Mouse (Mus musculus) forebrain, embryonic 13.5 days (tissue): ENCODE data around the gene Olfr97. TPM values are rescaled to one million over a fixed set of nuclear protein-coding genes. Genes with fewer than 3 reads are reported as not detected.

ENCODE experiments used
- ATAC-seq: fragments of 200-750 bp; cut with Nextera tagmentation; 2 replicates; pipeline ENCODE4 v1.8.0; 2017
- H3K27ac ChIP-seq: fragments of 300-500 bp; sonication (generic); 2 replicates; pipeline ENCODE4 v1.5.1; 2015; ENCODE audit warnings: inconsistent platforms, mild to moderate bottlenecking, moderate library complexity
- H3K27me3 ChIP-seq: fragments of 300-500 bp; sonication (generic); 2 replicates; pipeline ENCODE4 v1.6.1; 2015; ENCODE audit warnings: mild to moderate bottlenecking, inconsistent platforms
- H3K36me3 ChIP-seq: fragments of 300-500 bp; sonication (generic); 2 replicates; pipeline ENCODE4 v1.6.1; 2015; ENCODE audit warnings: mild to moderate bottlenecking, inconsistent platforms; ENCODE audit not compliant: poor library complexity, severe bottlenecking
- H3K4me1 ChIP-seq: fragments of 300-500 bp; sonication (generic); 2 replicates; pipeline ENCODE4 v1.6.1; 2015; ENCODE audit warnings: inconsistent platforms
- H3K4me2 ChIP-seq: fragments of 300-500 bp; sonication (generic); 2 replicates; pipeline ENCODE4 v1.6.1; 2015; ENCODE audit warnings: inconsistent platforms, mild to moderate bottlenecking, moderate library complexity
- H3K4me3 ChIP-seq: fragments of 300-500 bp; sonication (generic); 2 replicates; pipeline ENCODE4 v1.5.1; 2015; ENCODE audit warnings: mild to moderate bottlenecking, inconsistent platforms
- H3K9ac ChIP-seq: fragments of 300-500 bp; sonication (generic); 2 replicates; pipeline ENCODE4 v1.6.1; 2015; ENCODE audit warnings: mild to moderate bottlenecking, inconsistent platforms
- H3K9me3 ChIP-seq: fragments of 300-500 bp; sonication (generic); replicated peaks from 2 replicates; pipeline ENCODE4 v1.6.1; 2016; ENCODE audit warnings: inconsistent platforms
- WGBS: fragments of 180-500 bp; shearing (Covaris S2); methylation state at CpG from one replicate; pipeline ENCODE4 v1.1.7; 2015; 5-methylcytosine and 5-hydroxymethylcytosine counted together
- polyA plus RNA-seq: library from polyadenylated mRNA; unstranded; fragments of >200 nt; fragmentation: Nextera tagmentation; extraction: Ambion mirVana; gene quantifications from 2 replicates; pipeline ENCODE4 v1.2.1, GENCODE M21; 2015

Olfr97 gene
- polyA plus RNA-seq, 1 experiment from 2014 or later: not detected

DNA sequence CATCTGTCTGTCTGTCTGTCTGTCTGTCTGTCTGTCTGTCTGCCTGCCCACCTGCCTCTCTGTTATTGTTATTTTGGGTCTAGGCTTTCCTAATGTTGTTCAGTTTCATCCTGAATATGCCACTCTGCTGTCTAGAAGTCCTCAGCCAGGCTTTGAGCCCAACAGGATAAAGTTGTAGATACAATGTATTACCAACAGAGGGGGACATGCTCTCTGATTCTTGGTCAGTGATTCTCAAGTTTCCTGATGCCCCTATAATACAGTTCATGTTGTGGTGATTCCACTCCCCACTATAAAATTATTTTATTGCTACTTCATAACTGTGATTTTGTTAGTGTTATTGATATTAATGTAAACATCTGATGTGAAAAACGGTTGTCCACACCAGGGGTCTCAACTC, 15.3 kb downstream of the Olfr97 start:
- H3K27ac ChIP-seq: no peak overlapping the region
- no peaks in the 10 kb centered on the region for H3K27me3 ChIP-seq
- no peaks in the 10 kb centered on the region for H3K9me3 ChIP-seq
- H3K36me3 ChIP-seq: no peaks in the 10 kb centered on the region
- no peak overlapping the region for H3K4me2 ChIP-seq
- H3K4me3 ChIP-seq: no peak overlapping the region
- H3K4me1 ChIP-seq: no peaks in the 10 kb centered on the region
- no peak for ATAC-seq
- 18% methylated on average over 1 of the region's 1 CpGs for WGBS
- no peak overlapping the region for H3K9ac ChIP-seq

DNA sequence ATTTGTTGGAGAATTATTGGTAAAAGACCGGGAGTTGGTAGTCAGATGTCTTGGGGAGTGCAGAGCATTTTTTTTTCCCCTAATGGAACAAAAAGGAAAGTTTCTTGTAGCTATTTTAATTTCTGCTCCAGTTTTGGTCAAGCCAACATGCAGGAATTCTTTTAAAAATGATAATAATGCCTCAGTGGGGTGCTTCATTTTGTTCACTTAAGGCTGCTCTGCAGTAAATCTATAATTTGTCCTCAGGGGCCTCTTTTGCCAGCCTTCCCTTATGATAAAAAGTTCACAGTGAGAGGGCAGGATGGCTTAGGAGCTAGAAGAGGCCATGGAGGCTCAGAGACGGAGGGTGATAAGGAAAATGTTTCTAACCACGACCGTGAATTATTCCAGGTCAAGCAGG, 17.3 kb downstream of the Olfr97 start, which contains the start of gene Olfr96:
TSS of gene Olfr96 (plus strand) at position 301 of the 400 bp plus-strand sequence.
- no peaks in the 10 kb centered on the region for H3K36me3 ChIP-seq
- WGBS: 54% methylated on average over 4 of the region's 4 CpGs
- H3K27ac ChIP-seq: no peak within 1 kb of the TSS
- H3K4me3 ChIP-seq: no peak within 1 kb of the TSS
- no peak within 1 kb of the TSS for H3K4me2 ChIP-seq
- ATAC-seq: no peak
- H3K9ac ChIP-seq: no peak within 1 kb of the TSS
- no peaks in the 10 kb centered on the region for H3K4me1 ChIP-seq
- no peaks in the 10 kb centered on the region; the same call in 1 of the 2 replicates for H3K9me3 ChIP-seq
- no peaks in the 10 kb centered on the region for H3K27me3 ChIP-seq

DNA sequence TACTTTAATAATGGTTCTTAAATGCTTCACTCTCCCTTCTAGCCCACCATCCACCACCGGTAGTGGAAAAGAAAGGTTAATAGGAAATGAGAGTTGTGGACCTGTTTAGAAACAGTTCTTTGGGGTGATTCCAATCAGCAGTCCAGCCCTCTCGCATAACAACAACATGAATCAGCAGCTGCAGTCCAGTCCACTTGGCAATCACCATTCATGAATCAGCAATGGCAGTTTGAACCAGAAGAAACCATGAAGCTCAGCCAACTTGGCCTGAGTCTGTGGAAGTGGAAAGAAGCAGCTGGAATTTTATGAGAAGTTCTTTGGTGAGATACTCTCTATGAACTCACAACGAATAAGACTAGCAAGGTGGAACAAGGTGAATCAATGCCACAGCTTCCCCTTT, 18.6 kb downstream of the Olfr97 start:
- H3K4me1 ChIP-seq: no peaks in the 10 kb centered on the region

DNA sequence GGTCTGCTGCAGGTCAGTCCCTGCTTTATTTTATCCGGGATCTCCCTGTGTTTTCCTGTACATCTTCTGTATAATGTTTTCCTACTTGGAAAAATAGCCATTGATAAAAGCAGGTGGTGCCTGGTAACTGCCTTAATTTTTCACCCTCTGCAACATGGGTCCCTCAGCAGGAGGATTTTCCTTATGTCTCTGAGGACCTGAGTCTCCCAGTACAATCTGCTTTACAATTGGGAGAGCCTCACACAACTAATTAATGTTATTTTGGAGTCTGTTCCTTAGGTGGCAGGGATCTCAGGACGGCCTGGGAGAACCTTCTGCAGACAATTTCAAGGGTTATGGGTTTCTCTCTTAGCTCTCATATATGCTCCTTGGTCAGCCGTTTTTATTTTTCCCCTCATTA, 24.1 kb downstream of the Olfr97 start, which contains the start of gene Olfr95:
TSS of gene Olfr95 (minus strand) at position 101 of the 400 bp plus-strand sequence.
- WGBS: 78% methylated on average over 3 of the region's 3 CpGs
- Histone ChIP-seq H3K27ac (no peak within 1 kb of the TSS), H3K9ac (no peak within 1 kb of the TSS), H3K4me3 (no peak within 1 kb of the TSS), H3K4me1 (peaks cover 5% of the 10 kb centered on the region; the same call in 1 of the 2 replicates), H3K27me3 (peaks cover 14% of the 10 kb centered on the region), H3K9me3 (no peaks in the 10 kb centered on the region; the same call in 1 of the 2 replicates), H3K36me3 (no peaks in the 10 kb centered on the region), H3K4me2 (no peak within 1 kb of the TSS)
- no peak for ATAC-seq

More for the DNA sequence above, 18.6 kb downstream of the Olfr97 start:
- H3K9me3 ChIP-seq: no peaks in the 10 kb centered on the region; the same call in 1 of the 2 replicates
- H3K4me3 ChIP-seq: no peak overlapping the region
- no peak overlapping the region for H3K9ac ChIP-seq
- no peak overlapping the region for H3K27ac ChIP-seq
- no peak overlapping the region for H3K4me2 ChIP-seq
- no peak for ATAC-seq
- WGBS: 86% methylated on average over 3 of the region's 3 CpGs
- no peaks in the 10 kb centered on the region for H3K36me3 ChIP-seq
- no peaks in the 10 kb centered on the region for H3K27me3 ChIP-seq

DNA sequence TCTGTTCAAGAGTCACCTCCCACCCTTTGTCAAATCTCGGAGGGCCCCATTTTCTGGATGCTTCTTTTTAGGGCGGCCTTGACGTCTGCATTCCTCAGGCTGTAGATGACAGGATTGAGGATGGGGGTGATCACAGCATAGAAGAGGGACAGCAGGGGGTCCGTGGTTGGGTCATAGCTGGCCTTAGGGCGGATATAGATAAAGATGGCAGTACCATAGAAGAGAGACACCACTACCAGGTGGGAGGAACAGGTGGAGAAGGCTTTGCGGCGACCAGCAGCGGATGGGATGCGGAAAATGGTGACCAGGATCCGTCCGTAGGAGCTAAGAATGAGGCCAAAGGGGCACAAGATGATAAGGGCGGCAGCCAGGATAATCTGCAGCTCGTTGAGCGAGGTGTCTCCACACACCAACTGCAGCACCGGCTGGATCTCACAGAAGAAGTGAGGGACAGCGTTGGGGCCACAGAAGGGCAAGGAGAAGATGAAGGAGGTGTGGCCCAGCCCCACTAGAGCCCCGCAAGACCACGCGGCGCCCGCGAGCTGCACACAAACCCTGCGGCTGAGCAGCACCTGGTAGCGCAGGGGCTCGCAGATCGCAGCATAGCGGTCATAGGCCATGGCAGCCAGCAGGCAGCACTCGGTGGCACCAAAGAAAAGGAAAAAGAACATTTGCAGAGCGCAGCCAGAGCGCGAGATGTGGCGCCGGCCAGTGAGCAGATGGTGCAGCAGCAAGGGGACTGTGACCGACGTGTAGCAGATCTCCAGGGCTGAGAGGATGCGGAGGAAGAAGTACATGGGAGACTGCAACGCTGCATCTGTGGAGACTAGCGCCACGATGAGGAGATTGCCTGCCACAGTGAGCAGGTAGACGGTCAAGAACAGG, 26.0 kb downstream of the Olfr97 start:
- peak overlapping the region; percentile 59 for H3K4me2 ChIP-seq
- peak overlapping the region; percentile 55 for H3K9ac ChIP-seq
- H3K27ac ChIP-seq: no peak overlapping the region
- 17% methylated on average over 40 of the region's 40 CpGs for WGBS
- H3K36me3 ChIP-seq: no peaks in the 10 kb centered on the region
- H3K4me1 ChIP-seq: peaks cover 5% of the 10 kb centered on the region; the same call in 1 of the 2 replicates
- H3K4me3 ChIP-seq: peak overlapping the region; percentile 40
- H3K9me3 ChIP-seq: no peaks in the 10 kb centered on the region
- ATAC-seq: peak; percentile 55; the same call in 1 of the 2 replicates
- H3K27me3 ChIP-seq: peaks cover 14% of the 10 kb centered on the region

DNA sequence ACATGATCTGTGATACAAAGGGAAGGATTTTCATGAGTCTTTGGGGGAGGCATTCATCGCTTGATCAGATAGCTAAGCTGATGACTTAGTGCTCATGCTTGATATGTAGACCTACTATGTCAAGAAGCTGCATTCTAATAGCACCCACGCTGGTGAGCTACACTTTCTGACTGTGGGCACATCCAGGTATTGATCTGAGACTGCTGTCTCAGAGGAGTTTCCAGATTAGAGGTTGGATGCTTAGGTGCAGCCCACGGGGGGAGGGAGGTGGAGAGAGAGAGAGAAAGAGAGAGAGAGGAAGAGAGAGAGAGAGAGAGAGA, 33.3 kb downstream of the Olfr97 start:
- Histone ChIP-seq H3K36me3 (no peaks in the 10 kb centered on the region), H3K27me3 (no peaks in the 10 kb centered on the region), H3K4me2 (no peak overlapping the region), H3K9me3 (no peaks in the 10 kb centered on the region), H3K4me3 (no peak overlapping the region), H3K9ac (no peak overlapping the region), H3K4me1 (no peaks in the 10 kb centered on the region), H3K27ac (no peak overlapping the region)
- 29% methylated on average over 3 of the region's 3 CpGs for WGBS
- ATAC-seq: peak; percentile 57

DNA sequence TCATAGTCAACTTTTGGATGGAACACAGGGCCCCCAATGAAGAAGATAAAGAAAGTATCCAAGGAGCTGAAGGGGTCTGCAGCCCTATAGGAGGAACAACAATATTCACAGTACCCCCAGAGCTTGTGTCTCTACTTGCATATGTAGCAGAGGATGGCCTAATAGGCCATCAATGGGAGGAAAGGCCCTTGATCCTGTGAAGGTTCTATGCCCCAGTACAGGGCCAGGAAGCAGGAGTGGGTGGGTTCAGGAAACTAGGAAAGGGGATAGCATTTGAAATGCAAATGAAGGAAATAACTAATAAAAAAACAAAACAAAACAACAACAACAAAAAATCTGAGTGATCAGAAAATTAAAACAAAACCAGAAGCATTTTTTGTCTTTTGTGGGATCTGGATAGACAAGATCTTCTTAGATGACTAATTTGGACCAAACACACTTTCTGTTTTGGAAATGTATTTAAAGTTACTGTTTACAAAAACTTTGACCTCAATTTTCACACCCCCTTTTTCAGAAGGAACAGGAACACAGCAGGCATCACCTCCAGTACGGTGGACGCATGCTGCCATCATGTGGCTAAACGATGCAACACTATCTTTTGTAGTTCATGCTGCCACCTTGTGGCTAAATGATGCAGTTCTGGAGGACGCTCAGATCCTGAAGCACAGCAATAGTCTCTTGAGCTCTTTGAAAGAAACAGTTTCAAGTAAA, 33.8 kb downstream of the Olfr97 start:
- Histone ChIP-seq H3K9ac (no peak overlapping the region), H3K9me3 (no peaks in the 10 kb centered on the region), H3K27ac (no peak overlapping the region), H3K4me3 (no peak overlapping the region), H3K4me2 (no peak overlapping the region), H3K27me3 (peaks cover 4% of the 10 kb centered on the region), H3K36me3 (no peaks in the 10 kb centered on the region), H3K4me1 (no peaks in the 10 kb centered on the region)
- 0% methylated on average over 4 of the region's 4 CpGs for WGBS
- ATAC-seq: peak; percentile 89

DNA sequence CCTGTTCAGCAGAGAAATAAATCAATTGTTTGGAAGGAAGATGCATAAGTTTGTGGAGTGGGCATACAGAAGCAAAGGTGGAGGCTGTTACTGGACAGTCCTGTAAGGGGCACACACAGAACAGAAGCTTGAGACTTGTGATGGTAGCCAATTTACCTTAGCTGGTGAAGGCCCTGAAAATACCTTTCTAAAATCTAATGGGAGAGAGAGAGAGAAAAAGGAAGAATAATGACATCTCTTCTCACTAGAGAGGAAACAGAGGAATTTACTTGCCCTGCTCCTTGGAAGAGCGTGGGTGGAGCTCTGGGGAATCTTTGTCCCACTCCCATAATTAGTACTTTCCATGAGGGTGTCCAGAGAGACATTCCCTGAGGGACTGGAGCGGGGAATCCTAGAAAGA, 36.2 kb downstream of the Olfr97 start, which contains the start of gene Olfr94:
TSS of gene Olfr94 (minus strand) at position 101 of the 400 bp plus-strand sequence.
- Histone ChIP-seq H3K36me3 (no peaks in the 10 kb centered on the region), H3K4me1 (peaks cover 9% of the 10 kb centered on the region), H3K9me3 (no peaks in the 10 kb centered on the region), H3K9ac (no peak within 1 kb of the TSS), H3K27me3 (peaks cover 28% of the 10 kb centered on the region), H3K4me2 (no peak within 1 kb of the TSS), H3K4me3 (no peak within 1 kb of the TSS), H3K27ac (no peak within 1 kb of the TSS)
- no peak for ATAC-seq
- 88% methylated on average over 2 of the region's 2 CpGs for WGBS

DNA sequence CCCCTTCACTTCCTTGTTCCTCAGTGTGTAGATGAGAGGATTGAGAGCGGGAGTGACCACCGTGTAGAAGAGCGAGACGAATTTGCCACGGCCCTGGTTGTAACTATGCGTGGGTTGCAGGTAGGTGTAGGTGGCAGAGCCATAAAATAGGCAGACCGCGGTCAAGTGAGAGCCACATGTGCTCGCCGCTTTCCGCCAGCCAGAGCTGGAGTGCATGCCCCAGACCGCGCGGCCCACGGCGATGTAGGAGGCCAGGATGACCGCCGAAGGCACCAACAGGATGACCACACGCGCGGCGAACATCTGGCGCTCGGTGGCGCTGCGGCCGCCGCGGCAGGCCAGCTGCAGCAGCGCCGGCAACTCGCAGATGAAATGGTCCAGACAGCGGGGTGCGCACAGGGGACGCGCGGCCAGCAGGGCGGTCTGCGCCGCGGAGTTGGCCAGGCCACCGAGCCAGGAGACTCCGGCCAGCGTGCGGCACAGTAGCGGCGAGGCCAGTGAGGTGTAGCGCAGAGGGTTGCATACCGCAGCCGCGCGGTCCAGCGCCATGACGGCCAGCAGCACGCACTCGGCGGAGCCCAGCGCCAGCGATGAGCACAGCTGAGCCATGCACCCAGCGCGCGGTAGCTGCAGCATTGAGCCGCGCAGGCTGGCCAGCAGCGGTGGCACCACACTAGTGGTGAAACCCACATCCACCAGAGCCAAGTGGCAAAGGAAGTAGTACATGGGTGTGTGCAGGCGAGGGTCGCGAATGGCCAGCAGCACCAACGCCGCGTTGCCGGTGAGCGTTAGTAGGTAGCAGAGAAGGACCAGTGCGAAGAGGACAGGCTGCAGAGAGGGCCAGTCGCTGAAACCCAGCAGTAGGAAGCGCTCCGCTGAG, 40.0 kb downstream of the Olfr97 start:
- peak; percentile 92 for ATAC-seq
- Histone ChIP-seq H3K27ac (no peak overlapping the region), H3K4me2 (peak overlapping the region; percentile 94), H3K4me3 (peak overlapping the region; percentile 60), H3K27me3 (peaks cover 37% of the 10 kb centered on the region), H3K9me3 (no peaks in the 10 kb centered on the region), H3K36me3 (no peaks in the 10 kb centered on the region), H3K4me1 (peaks cover 9% of the 10 kb centered on the region), H3K9ac (peak overlapping the region; percentile 68)
- under 1% methylated on average over 77 of the region's 77 CpGs for WGBS

DNA sequence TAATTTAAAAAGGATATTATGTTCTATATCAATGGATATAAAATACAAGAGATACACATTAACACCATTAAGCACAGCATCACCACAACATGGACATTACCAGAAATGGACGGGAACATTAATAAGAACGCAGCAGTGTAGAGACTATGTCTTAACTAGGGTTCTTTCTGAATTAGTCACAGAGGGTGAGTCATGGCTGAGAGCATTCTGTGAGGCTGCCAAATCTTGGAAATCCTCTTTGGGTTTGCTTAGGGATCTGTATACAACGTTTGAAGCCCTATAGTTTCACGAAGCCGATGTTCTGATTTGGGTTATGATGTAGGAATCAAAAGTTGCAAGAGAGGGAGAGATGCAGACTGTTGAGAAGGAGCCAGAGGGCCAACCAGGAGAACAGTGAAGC, 42.3 kb downstream of the Olfr97 start:
- peaks cover 9% of the 10 kb centered on the region for H3K4me1 ChIP-seq
- H3K27me3 ChIP-seq: peaks cover 37% of the 10 kb centered on the region
- H3K4me2 ChIP-seq: no peak overlapping the region
- H3K36me3 ChIP-seq: no peaks in the 10 kb centered on the region
- no peak overlapping the region for H3K9ac ChIP-seq
- H3K27ac ChIP-seq: no peak overlapping the region
- WGBS: 95% methylated on average over 5 of the region's 5 CpGs
- H3K9me3 ChIP-seq: no peaks in the 10 kb centered on the region
- no peak overlapping the region for H3K4me3 ChIP-seq
- ATAC-seq: no peak

DNA sequence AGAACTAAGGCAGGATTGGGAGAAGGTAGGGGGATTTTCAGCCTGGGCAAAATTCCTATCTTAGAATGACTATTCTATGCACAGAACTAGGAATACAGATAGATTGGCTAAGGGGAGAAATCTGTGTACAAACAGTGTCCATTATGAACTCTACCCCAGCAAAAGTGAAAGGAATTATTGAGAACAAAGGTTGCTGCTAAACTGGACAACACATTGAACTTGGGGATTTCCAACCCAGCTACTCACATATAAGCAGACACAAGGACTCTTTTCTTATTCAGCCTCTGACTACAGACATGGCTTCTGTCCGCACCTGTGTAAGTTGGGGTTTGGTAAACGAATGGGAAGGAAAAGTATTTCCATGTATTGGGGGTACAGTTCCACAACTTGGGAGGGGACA, 43.5 kb downstream of the Olfr97 start, which contains the start of gene Ubd:
TSS of gene Ubd (plus strand) at position 237 of the 400 bp plus-strand sequence.
- Histone ChIP-seq H3K4me1 (peaks cover 9% of the 10 kb centered on the region), H3K4me2 (no peak within 1 kb of the TSS), H3K27ac (no peak within 1 kb of the TSS), H3K36me3 (no peaks in the 10 kb centered on the region), H3K9me3 (no peaks in the 10 kb centered on the region), H3K9ac (no peak within 1 kb of the TSS), H3K4me3 (no peak within 1 kb of the TSS), H3K27me3 (peaks cover 37% of the 10 kb centered on the region)
- no peak for ATAC-seq
- 89% methylated on average over 2 of the region's 2 CpGs for WGBS
